Mouse (Mus musculus) natural killer cell, adult 2 months (primary cell): Measurements from ENCODE around the gene Mrpl10.
A peak's percentile ranks its signal among the peaks of the same experiment; 100 is the strongest.

ENCODE experiments used
- DNase-seq, 2 experiments: peaks; one replicate each; pipeline ENCODE4 v3.0.0; 2022; ENCODE audit warnings: low spot score in 2 of 2

Mrpl10 gene

GRCm38 (mm10) chr11:97041022-97041899 lies at the start of gene Mrpl10, which contains the start of gene Lrrc46:
Gene Mrpl10 (plus strand): TSS chr11:97041560.
Gene Lrrc46 (minus strand): TSS chr11:97041407.
- peak; percentile 83 to 89 for DNase-seq

DNA sequence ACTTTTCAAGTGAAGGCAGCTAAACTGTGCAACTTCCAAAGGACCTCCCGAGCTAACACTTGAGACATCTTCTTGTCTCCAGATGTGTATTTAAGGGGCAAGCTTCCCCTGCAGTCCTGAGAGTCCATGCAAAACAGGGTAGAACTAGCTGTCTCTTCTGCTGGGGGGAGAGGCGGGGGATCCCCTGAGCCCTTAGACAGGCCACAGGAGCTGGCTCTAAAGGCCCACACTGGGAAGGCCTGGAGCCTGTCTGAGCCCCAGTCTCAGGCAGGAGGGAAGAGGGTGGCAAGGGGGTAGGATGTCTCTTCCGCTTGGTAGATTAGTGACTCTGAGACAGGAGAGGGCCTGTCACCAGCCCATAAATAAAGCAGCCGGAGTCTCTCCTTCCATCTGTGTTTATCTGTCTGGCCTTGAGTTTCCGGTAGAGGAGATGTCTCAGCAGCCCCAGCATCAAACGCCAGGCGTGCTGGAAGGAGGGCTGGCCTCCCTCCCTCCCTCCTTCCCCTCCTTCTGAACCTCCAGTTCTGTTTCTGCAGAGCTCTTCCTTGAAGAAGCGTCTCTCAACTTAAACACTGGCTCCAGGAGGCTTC lies 48.5 kb upstream of the Mrpl10 start:
- DNase-seq: no peak

DNA sequence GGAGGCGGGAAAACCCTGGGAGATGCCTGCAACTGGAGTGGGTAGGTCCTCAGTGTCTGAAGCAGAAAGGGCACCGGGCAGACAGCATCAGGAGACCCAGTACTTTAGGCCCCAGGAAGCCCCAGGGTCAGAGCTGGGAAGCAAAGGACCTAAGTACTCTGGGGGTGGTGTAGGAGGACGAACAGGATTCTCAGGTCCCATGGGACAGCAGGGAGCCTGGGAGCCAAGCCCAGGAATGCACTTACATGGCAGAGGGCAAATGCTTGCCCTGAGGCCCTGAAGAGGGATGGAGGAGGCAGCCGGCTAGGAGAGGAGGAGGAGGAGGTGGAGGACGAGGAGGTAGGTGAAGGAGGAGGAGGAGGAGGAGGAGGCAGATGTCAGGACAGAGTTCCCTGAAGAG lies 46.3 kb upstream of the Mrpl10 start:
- no peak for DNase-seq

DNA sequence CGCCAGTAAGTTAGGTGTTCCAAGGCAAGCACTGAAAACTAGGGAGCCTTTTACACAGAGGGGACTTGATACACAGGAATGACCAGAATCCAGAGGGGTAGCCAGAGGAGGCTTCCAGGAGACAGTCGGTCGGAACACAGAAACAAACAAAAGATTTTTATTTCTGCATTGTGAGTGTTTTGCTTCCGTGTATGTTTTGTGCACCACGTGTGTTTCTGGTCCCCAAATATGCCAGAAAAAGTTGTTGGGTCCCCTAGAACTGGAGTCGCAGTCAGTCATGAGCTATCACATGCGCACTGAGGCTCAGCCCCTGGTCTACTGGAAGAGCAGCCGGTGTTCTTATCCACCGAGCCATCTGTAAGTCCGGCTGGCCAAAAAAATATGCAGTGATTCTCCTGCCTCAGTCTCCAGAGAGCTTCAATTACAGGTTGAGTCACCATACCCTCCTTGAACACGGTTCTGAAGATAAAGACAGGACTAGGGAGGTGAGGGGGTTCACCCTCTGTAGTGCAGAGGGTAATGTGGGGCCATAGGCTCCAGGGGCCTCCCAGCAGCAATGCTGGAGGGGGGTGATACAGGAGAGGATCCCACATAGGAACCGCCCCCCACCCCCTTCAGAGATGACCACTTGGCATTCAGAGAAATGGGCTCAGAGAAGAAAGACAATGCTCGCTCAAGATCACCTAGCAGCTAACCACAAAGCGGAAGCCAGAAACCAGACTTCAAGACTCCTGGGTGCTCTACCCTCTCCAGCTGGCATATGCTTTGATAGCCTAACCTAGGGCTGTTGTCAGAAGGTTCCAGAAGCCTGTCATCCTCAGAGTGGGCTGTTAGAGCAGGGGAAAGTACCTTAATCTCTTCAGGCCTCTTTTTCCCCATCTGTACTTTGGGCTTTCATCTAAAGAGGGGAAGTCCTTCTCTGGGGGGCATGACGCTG lies 45.3 kb upstream of the Mrpl10 start:
- peak; percentile 55 to 62 for DNase-seq

DNA sequence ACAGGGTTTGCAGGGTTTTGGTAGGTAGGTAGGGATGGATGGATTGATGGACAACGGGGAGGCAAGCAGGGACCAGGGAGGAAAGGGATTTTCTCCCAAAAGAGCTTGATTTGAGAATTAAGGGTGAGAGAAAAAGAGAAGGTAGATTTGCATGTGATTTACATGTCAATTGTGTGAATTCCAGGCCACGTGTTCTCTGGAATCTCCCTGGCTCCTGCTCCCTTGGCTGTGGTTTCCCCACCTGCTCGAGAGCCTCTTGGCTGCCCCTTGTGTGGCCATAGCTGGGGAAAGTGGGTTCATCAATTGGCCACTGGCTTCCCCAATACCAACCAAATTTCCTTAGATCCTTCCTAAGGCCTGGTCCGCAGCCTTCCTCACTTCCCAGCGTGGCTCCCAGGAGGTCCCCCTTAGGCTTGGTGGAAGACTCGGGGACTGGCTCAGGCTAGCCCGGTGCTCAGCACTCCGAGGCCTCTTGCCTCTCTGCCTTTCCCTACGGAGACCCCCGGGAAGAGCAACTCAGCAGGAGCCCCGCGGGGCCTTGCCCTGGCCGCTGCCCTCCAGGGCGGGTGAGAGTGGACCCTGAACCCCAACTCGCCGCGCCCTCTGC lies 44.5 kb upstream of the Mrpl10 start:
- DNase-seq: no peak

DNA sequence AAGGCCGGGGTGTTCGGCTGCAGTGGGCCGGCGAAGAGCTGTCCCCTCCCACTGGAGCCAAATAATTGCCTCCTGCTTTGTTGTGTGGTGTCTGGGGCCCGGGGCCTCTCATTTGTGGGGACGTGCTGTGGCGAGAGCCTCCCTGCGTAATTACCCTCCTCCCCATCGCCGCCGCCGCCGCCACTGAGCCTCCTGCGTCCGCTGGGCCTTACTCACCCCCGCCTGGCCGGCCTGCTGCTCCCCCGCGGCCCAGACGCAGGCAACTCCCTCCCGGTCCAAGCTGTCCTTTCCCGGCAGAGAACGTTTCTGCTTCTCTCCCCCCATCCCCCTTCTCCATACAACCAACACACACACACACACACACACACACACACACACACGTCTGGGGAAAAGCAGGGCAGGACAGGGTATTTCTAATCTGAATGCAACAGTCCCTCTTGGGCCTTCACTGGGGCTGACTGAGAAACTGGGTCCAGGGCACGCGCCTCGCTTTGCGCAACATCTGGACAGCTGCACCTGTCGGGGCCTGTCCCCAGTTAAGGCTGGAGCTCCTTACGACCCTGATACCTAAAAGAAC lies 43.9 kb upstream of the Mrpl10 start:
- peak in 1 of 2 experiments; percentile 12 for DNase-seq

GRCm38 (mm10) chr11:97003170-97003569 lies 38.2 kb upstream of the Mrpl10 start:
- no peak for DNase-seq

GRCm38 (mm10) chr11:97007093-97007794 lies 34.1 kb upstream of the Mrpl10 start:
- no peak for DNase-seq

- DNase-seq: no peak
Observed at GRCm38 (mm10) chr11:97009198-97009790, 32.1 kb upstream of the Mrpl10 start.

DNA sequence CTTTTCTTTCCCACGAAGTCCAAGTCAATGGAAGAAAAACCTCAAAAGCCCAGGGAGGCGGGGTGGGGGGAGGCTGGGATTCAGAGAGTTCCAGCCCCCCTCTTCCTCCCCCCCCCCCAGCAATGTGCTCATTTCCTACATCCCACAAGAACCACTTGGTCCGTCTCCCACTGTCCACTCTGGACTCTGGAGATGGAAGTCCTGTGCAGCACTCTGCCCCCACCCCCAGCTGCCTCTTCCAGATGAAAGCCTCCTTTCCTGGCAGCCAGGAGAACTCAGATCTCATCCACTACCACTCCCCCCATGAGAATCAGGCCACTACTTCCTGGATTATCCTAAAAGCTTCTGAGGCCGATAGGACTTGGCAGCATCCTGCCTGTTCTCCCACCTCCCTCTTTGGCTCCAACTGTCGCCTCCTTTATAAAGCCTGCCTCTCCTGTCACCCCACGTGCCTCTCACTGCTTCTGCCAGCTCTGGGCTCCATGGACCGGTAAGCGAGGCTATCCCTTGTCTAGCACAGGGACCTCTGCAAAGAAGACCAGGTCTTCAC lies 28.2 kb upstream of the Mrpl10 start, which contains the start of gene Sp6:
Sp6 (plus strand) TSS at position 274 of the 550 bp plus-strand sequence.
- DNase-seq: no peak

DNA sequence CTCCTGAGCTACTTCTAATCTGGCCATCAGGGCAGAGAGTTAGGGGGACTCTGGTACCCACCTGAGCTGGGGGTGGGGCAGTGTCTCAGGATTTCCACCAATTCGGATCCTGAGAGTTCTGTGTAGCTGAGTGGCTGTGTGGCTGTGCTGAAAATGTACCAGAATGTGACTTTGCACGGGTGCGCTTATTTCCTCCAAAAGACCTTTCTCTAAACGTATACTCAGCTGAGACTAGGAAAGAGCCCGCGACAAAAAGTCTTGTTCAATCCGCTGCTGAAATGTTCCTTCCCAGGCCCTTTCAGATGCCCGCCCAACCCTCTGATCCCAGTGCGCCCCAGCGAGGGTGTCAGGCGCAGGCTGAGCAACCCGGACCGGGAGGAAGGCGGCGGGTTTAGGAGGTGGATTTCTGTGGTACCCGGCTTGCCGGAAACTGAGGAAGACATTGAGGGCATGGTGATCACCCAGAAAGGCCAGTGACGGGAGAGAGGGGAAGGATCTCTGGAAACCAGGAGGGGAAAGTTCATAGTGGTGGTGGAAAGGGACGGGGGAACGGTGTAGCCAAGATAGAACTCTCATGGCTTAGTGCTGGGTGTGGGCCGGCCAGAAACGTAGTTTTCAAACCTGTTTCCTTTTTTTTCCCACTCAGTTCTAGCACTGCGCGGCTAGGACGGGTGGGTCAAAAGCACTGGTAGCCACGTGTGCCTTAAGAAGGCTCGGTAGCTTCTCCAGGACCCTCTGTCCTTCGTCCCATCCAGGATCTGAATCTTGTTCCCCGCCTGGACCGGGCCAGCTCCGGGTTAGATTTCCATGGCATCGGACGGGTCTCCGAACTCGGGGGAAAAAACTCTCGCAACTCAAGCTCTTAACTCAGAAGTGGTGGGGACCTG lies 23.4 kb upstream of the Mrpl10 start:
- no peak for DNase-seq

GRCm38 (mm10) chr11:97018583-97019344 lies 22.6 kb upstream of the Mrpl10 start:
- peak in 1 of 2 experiments; percentile 23 for DNase-seq

DNA sequence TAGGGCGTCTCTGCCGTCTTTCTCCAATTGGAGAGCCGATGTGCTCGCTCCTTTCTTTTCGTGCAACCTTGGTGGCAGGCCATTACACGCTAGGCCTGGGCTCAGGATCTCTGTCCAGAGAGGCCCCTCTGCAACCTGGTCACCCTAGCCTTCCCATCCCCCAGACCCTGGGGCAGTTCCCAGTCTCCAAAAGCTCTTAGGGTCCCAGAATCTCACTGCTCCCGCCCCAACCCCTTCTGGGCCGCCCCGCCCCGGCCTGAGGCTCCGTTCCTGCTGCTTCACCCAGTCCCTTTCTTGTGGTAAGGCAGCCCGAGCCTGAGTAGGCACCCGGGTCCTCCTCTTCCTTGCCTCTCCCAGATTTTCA lies 22.0 kb upstream of the Mrpl10 start:
- no peak for DNase-seq

DNA sequence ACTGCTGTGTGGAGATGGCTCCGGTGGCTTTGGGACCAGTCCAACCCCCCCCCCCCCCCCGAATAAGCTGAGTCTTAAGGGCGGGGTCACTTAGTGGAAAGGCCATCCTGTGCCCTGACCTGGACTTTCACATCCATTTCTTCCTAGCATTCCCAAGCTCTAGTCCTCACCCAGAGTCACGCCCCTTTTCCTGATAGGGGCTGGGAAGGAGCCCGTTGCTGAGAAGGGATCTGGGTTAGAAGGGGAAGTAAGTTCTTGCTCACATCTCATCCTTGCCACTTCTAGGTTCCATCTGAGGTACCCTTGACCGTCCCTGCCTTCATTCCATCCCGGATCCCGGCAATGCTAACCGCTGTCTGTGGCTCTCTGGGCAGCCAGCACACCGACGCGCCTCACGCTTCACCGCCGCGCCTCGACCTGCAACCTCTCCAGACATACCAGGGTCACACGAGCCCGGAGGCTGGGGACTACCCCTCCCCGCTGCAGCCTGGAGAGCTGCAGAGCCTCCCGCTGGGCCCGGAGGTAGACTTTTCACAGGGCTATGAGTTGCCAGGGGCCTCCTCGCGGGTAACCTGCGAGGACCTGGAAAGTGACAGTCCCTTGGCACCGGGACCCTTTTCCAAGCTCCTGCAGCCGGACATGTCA lies 20.1 kb upstream of the Mrpl10 start:
- DNase-seq: no peak

- DNase-seq: peak; percentile 66 to 81
Observed at GRCm38 (mm10) chr11:97021873-97022484, 19.4 kb upstream of the Mrpl10 start.

DNA sequence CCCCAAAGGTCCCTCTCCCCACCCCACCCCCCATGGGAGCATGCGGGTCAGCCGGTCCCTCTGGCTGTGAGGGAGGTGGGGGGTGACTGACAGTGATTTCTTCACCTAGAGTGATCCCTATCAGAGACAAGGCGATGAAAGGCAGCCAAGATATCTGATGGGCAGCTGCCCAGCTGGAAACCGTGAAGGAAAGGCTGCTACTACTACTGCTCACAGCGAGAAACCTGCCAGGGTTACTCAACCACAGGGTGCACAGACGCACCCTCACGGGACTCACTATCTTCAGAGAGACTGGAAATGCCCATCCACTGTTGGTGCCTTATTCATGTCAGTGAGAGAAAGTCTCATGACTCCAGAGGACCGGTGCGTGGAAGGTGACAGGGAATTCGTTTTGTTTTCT lies 16.4 kb upstream of the Mrpl10 start:
- DNase-seq: no peak

DNA sequence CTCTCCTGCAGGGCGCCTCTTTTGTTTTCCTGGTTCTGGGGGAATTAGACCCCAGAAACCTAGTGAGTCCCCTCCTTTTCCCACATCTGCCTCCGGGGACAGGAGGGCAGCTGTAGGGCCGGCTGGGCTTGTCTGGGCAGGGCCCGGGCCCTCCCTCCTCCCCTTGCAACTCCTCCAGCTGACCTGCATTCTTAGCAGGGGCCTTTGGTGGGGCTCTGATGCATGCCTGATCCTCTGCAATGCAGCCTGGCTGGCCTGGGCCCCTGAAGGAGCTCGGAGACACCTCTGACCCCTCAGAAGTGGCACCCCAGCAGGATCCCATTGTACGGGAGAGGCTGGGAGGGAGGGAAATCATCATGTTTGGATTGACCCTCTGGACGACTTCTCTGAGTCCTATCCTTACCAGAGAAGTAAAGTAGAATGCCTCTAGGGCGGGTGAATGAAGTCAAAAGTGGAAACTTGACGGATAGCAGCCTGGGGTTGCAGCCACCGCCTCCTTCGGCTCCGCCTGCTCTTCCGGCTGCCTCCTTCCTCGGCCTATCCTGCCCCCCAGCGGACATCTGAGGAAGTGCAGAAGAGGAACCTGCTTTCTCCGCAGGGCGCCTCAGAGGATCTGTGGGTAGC lies 15.5 kb upstream of the Mrpl10 start:
- DNase-seq: peak; percentile 83 to 90
